Mouse (Mus musculus): ENCODE measurements around the gene Ism2. TPM values are rescaled to one million over a fixed set of nuclear protein-coding genes. Genes with fewer than 3 reads are reported as not detected.
"Not testable (repeated sequence)": the region's sequence is repeated elsewhere in the genome, so short reads cannot be mapped to it uniquely, and the experiment has no call there.

Gene Ism2
- polyA plus RNA-seq, 1 experiment from 2014 or later = 0.39 TPM

GRCm38 (mm10) chr12:87325452-87325851 lies 25.9 kb upstream of the Ism2 start:
- no peaks in the 10 kb centered on the region for H3K27me3 ChIP-seq (ENCODE audit: insufficient read depth, low read length)
- no peak overlapping the region for H3K4me2 ChIP-seq (ENCODE audit: low read length)
- no peak for DNase-seq (ENCODE audit: low spot score)
- no peak overlapping the region for H3K4me3 ChIP-seq (replicated peaks; ENCODE audit: low read depth, low read length)
- H3K36me3 ChIP-seq (ENCODE audit: insufficient read depth, low read length) = peaks cover 8% of the 10 kb centered on the region; the same call in 1 of the 2 replicates
- H3K27ac ChIP-seq = no peak overlapping the region
- H3K4me1 ChIP-seq (replicated peaks; ENCODE audit: insufficient read depth, low read length) = no peaks in the 10 kb centered on the region
- no peak for ATAC-seq (replicated peaks; ENCODE audit: low FRiP score, low read depth)
- H3K9me3 ChIP-seq (replicated peaks; ENCODE audit: low read length) = no peaks in the 10 kb centered on the region
- TF ChIP-seq CTCF (IDR thresholded peaks at IDR 0.05; ENCODE audit: low read depth) = no peak
- no peak overlapping the region for H3K9ac ChIP-seq (ENCODE audit: low read depth, low read length)
- 94% methylated on average over 3 of the region's 3 CpGs for WGBS

DNA sequence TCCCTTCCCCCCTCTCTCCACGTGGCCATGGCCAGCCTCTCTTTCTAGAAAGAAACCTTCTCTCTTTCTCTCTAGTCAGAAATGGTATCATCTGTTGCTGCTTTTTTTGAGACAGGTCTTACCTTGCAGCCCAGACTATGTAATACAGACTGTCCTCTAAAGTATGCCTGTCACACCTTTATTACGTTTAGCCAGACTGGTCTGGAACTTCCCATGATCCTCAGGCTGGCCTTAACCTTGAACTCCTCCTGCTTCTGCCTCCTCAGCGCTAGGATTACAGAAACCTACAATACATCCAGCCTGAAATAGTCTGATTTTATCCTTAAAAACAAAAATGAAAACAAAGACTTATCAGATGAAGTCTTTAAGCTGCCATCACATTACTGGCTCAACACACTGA lies 19.7 kb upstream of the Ism2 start:
- no peak overlapping the region for H3K4me3 ChIP-seq (replicated peaks; ENCODE audit: low read depth, low read length)
- no peaks in the 10 kb centered on the region for H3K4me1 ChIP-seq (replicated peaks; ENCODE audit: insufficient read depth, low read length)
- no peak overlapping the region for H3K9ac ChIP-seq (ENCODE audit: low read depth, low read length)
- H3K27ac ChIP-seq = no peak overlapping the region
- H3K36me3 ChIP-seq (ENCODE audit: insufficient read depth, low read length) = peaks cover 8% of the 10 kb centered on the region; the same call in 1 of the 2 replicates
- WGBS = 87% methylated on average over 3 of the region's 3 CpGs
- H3K4me2 ChIP-seq (ENCODE audit: low read length) = no peak overlapping the region
- no peaks in the 10 kb centered on the region for H3K9me3 ChIP-seq (replicated peaks; ENCODE audit: low read length)
- ATAC-seq (replicated peaks; ENCODE audit: low FRiP score, low read depth) (no peak), DNase-seq (ENCODE audit: low spot score) (no peak)
- TF ChIP-seq CTCF (IDR thresholded peaks at IDR 0.05; ENCODE audit: low read depth) = no peak
- no peaks in the 10 kb centered on the region for H3K27me3 ChIP-seq (ENCODE audit: insufficient read depth, low read length)

- no peak for TF ChIP-seq CTCF (IDR thresholded peaks at IDR 0.05; ENCODE audit: low read depth)
- Histone ChIP-seq H3K27ac (no peak overlapping the region), H3K4me3 (replicated peaks; ENCODE audit: low read depth, low read length) (no peak overlapping the region), H3K9me3 (replicated peaks; ENCODE audit: low read length) (no peaks in the 10 kb centered on the region), H3K9ac (ENCODE audit: low read depth, low read length) (no peak overlapping the region), H3K4me2 (ENCODE audit: low read length) (no peak overlapping the region), H3K36me3 (ENCODE audit: insufficient read depth, low read length) (0 out of 2 replicates have a peak, but pooled peaks cover 8% of the 10 kb centered on the region), H3K27me3 (ENCODE audit: insufficient read depth, low read length) (no peaks in the 10 kb centered on the region), H3K4me1 (replicated peaks; ENCODE audit: insufficient read depth, low read length) (no peaks in the 10 kb centered on the region)
- no peak for DNase-seq (ENCODE audit: low spot score)
- ATAC-seq (replicated peaks; ENCODE audit: low FRiP score, low read depth) = no peak
- 85% methylated on average over 1 of the region's 1 CpGs for WGBS
Measured at GRCm38 (mm10) chr12:87317951-87318350, 18.4 kb upstream of the Ism2 start.

GRCm38 (mm10) chr12:87313098-87313497 lies 13.6 kb upstream of the Ism2 start:
- TF ChIP-seq CTCF (IDR thresholded peaks at IDR 0.05; ENCODE audit: low read depth) = no peak
- H3K36me3 ChIP-seq (ENCODE audit: insufficient read depth, low read length) = peaks cover 25% of the 10 kb centered on the region
- no peak overlapping the region for H3K4me2 ChIP-seq (ENCODE audit: low read length)
- no peaks in the 10 kb centered on the region for H3K9me3 ChIP-seq (replicated peaks; ENCODE audit: low read length)
- H3K4me3 ChIP-seq (replicated peaks; ENCODE audit: low read depth, low read length) = no peak overlapping the region
- 71% methylated on average over 2 of the region's 2 CpGs for WGBS
- H3K27me3 ChIP-seq (ENCODE audit: insufficient read depth, low read length) = no peaks in the 10 kb centered on the region
- no peaks in the 10 kb centered on the region for H3K4me1 ChIP-seq (replicated peaks; ENCODE audit: insufficient read depth, low read length)
- DNase-seq (ENCODE audit: low spot score) = no peak
- no peak overlapping the region for H3K27ac ChIP-seq
- H3K9ac ChIP-seq (ENCODE audit: low read depth, low read length) = no peak overlapping the region
- no peak for ATAC-seq (replicated peaks; ENCODE audit: low FRiP score, low read depth)

GRCm38 (mm10) chr12:87306584-87306844 lies 7.0 kb upstream of the Ism2 start:
- H3K4me3 ChIP-seq (replicated peaks; ENCODE audit: low read depth, low read length); H3K4me2 ChIP-seq (ENCODE audit: low read length); H3K9ac ChIP-seq (ENCODE audit: low read depth, low read length); H3K27ac ChIP-seq; H3K4me1 ChIP-seq (replicated peaks; ENCODE audit: insufficient read depth, low read length); ATAC-seq (replicated peaks; ENCODE audit: low FRiP score, low read depth); H3K27me3 ChIP-seq (ENCODE audit: insufficient read depth, low read length); DNase-seq (ENCODE audit: low spot score); H3K9me3 ChIP-seq (replicated peaks; ENCODE audit: low read length): not testable (repeated sequence)
- H3K36me3 ChIP-seq (ENCODE audit: insufficient read depth, low read length) = peaks cover 11% of the 10 kb centered on the region; the same call in 1 of the 2 replicates
- WGBS = 84% methylated on average over 4 of the region's 4 CpGs

GRCm38 (mm10) chr12:87305767-87306583 lies 6.5 kb upstream of the Ism2 start:
- DNase-seq (ENCODE audit: low spot score) = no peak
- Histone ChIP-seq H3K36me3 (ENCODE audit: insufficient read depth, low read length) (peaks cover 11% of the 10 kb centered on the region; the same call in 1 of the 2 replicates), H3K4me3 (replicated peaks; ENCODE audit: low read depth, low read length) (no peak overlapping the region), H3K27me3 (ENCODE audit: insufficient read depth, low read length) (no peaks in the 10 kb centered on the region), H3K27ac (no peak overlapping the region), H3K4me1 (replicated peaks; ENCODE audit: insufficient read depth, low read length) (no peaks in the 10 kb centered on the region), H3K4me2 (ENCODE audit: low read length) (no peak overlapping the region), H3K9ac (ENCODE audit: low read depth, low read length) (no peak overlapping the region), H3K9me3 (replicated peaks; ENCODE audit: low read length) (no peaks in the 10 kb centered on the region)
- TF ChIP-seq CTCF (IDR thresholded peaks at IDR 0.05; ENCODE audit: low read depth) = no peak
- WGBS = 43% methylated on average over 13 of the region's 13 CpGs
- ATAC-seq (replicated peaks; ENCODE audit: low FRiP score, low read depth) = no peak

GRCm38 (mm10) chr12:87301189-87301588 lies 1.7 kb upstream of the Ism2 start:
- TF ChIP-seq CTCF (IDR thresholded peaks at IDR 0.05; ENCODE audit: low read depth) = no peak
- H3K4me3 ChIP-seq (replicated peaks; ENCODE audit: low read depth, low read length) = no peak overlapping the region
- no peaks in the 10 kb centered on the region for H3K9me3 ChIP-seq (replicated peaks; ENCODE audit: low read length)
- 0 out of 2 replicates have a peak, but pooled peaks cover 4% of the 10 kb centered on the region for H3K27me3 ChIP-seq (ENCODE audit: insufficient read depth, low read length)
- H3K4me2 ChIP-seq (ENCODE audit: low read length) = no peak overlapping the region
- no peak overlapping the region for H3K27ac ChIP-seq
- ATAC-seq (replicated peaks; ENCODE audit: low FRiP score, low read depth) (no peak), DNase-seq (ENCODE audit: low spot score) (no peak)
- WGBS = 59% methylated on average over 4 of the region's 4 CpGs
- H3K36me3 ChIP-seq (ENCODE audit: insufficient read depth, low read length) = no peaks in the 10 kb centered on the region
- no peak overlapping the region for H3K9ac ChIP-seq (ENCODE audit: low read depth, low read length)
- H3K4me1 ChIP-seq (replicated peaks; ENCODE audit: insufficient read depth, low read length) = no peaks in the 10 kb centered on the region

Measured in kidney, postnatal 0 days (tissue).